Mouse (Mus musculus): Measurements from ENCODE around the gene Cnr2. TPM values are rescaled to one million over a fixed set of nuclear protein-coding genes. Genes with fewer than 3 reads are reported as not detected.

Gene Cnr2
- polyA plus RNA-seq, 1 experiment from 2014 or later = 0.29 TPM

DNA sequence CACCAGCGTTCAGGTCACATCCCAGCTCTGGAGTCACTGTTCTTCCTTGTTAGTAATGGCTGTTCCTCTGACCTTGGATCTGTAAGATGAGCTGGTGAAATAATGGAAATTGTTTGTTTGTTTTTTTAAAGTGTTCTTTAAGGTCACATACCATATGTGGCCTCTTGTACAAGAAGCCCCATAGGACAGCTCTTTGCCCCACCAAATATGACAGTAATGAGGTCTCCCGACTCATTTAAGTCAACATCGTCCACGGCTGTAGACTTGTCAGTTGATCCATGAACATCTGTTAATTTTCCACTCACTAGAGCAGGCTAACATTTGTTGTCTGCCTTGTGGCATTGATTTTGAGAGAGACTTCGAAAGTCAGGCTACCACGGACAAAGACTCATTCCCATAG is 16.2 kb upstream of the Cnr2 start:
- Histone ChIP-seq H3K27me3 (replicated peaks) (no peaks in the 10 kb centered on the region), H3K4me3 (no peak overlapping the region), H3K4me2 (no peak overlapping the region), H3K4me1 (peaks cover 41% of the 10 kb centered on the region), H3K9ac (no peak overlapping the region), H3K9me3 (no peaks in the 10 kb centered on the region), H3K27ac (replicated peaks) (no peak overlapping the region), H3K36me3 (no peaks in the 10 kb centered on the region)
- ATAC-seq (ENCODE audit: extremely low read depth, insufficient number of reproducible peaks, low FRiP score, low TSS enrichment) = no peak
- 78% methylated on average over 6 of the region's 6 CpGs for WGBS

DNA sequence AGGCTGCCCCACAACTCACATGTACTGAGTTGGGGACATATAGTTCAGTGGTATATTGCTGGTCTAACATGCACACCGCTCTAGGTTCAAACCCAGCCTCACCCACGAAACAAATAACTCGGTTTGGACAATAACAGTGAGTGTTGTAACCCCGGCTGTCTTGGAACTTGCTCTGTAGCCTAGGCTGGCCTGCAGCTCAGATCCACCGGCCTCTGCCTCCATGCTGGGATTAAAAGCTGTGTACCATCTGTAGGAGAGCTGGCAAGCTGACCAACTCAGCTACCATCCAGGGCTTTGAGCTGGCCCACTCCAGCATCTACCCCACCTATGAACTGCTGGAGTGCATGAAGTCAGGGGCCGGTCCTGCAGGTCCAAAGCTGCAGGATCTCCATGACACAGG is 15.2 kb upstream of the Cnr2 start:
- peaks cover 35% of the 10 kb centered on the region for H3K4me1 ChIP-seq
- H3K4me2 ChIP-seq = no peak overlapping the region
- 86% methylated on average over 6 of the region's 6 CpGs for WGBS
- no peaks in the 10 kb centered on the region for H3K9me3 ChIP-seq
- ATAC-seq (ENCODE audit: extremely low read depth, insufficient number of reproducible peaks, low FRiP score, low TSS enrichment) = no peak
- H3K9ac ChIP-seq = no peak overlapping the region
- no peaks in the 10 kb centered on the region for H3K27me3 ChIP-seq (replicated peaks)
- no peaks in the 10 kb centered on the region for H3K36me3 ChIP-seq
- no peak overlapping the region for H3K27ac ChIP-seq (replicated peaks)
- H3K4me3 ChIP-seq = no peak overlapping the region

DNA sequence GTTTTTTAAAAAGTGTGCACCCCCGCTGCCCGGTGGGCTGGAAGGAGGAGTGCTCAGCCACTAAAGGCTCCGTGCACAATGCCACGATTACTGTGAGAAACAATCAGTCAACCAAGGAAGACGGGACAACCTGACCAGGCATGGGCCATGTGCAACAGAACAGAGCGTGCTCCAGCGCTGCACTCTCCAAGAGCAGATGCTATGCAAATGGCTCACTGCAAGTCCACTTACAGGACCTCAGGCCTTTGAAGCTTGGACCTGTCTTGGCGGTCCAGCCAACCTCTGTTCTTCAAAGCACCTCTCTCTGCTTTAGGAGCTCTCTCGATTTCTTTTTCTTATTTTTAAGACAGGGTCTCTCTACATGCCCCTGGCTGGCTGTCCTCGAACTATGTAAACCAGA is 14.6 kb upstream of the Cnr2 start:
- Histone ChIP-seq H3K9me3 (no peaks in the 10 kb centered on the region), H3K4me3 (no peak overlapping the region), H3K27ac (replicated peaks) (no peak overlapping the region), H3K36me3 (no peaks in the 10 kb centered on the region), H3K27me3 (replicated peaks) (no peaks in the 10 kb centered on the region), H3K9ac (no peak overlapping the region), H3K4me2 (no peak overlapping the region), H3K4me1 (peaks cover 29% of the 10 kb centered on the region)
- ATAC-seq (ENCODE audit: extremely low read depth, insufficient number of reproducible peaks, low FRiP score, low TSS enrichment) = no peak
- WGBS = 79% methylated on average over 10 of the region's 10 CpGs

DNA sequence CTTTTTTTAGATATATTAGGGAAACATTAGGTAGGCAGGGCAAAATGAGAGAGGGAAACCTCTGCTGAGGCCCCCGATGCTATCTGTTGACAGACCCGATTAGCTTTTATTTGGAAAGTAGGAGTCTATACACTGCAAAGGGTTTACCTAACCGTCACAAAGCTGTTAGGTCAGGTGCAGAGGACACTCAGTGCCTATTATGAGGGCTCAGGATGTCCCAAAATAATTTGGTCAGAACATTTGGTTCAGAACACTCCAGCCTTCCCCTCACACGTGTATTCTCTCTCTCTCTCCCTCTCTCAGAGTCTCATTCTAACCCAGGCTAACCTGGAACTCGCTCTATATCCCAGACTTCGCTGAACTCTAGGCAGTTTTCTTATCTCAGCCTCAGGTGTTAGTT is 13.2 kb upstream of the Cnr2 start:
- Histone ChIP-seq H3K4me3 (no peak overlapping the region), H3K27ac (replicated peaks) (no peak overlapping the region), H3K9ac (no peak overlapping the region), H3K36me3 (no peaks in the 10 kb centered on the region), H3K27me3 (replicated peaks) (no peaks in the 10 kb centered on the region), H3K4me1 (peaks cover 15% of the 10 kb centered on the region), H3K4me2 (no peak overlapping the region), H3K9me3 (no peaks in the 10 kb centered on the region)
- 69% methylated on average over 6 of the region's 6 CpGs for WGBS
- ATAC-seq (ENCODE audit: extremely low read depth, insufficient number of reproducible peaks, low FRiP score, low TSS enrichment) = no peak

DNA sequence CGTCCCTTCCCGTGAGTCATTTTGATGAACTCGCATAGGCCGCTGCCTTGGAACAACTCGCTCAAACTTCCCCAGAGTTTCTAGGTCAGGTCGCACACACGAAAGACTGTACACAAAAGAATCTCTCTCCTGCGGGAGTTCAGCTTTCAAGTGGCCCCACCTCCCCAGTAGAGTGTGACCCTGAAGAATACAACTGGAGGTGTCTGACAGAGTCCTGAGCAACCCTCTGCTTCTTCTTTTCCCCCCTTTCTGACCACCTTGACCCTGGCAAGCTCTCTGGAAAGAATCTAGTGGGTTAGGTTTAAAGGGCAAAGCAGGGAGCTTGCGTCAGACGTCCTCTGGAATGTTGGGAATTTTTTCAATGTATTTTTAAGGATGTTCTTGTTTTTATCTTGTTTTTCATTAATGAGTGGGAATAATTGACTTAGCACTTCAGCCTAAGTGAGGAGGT is 11.8 kb upstream of the Cnr2 start:
- 36% methylated on average over 10 of the region's 10 CpGs for WGBS
- Histone ChIP-seq H3K27me3 (replicated peaks) (no peaks in the 10 kb centered on the region), H3K36me3 (no peaks in the 10 kb centered on the region), H3K9ac (0 out of 2 replicates have a peak overlapping the region, but pooled peaks have one; percentile 8), H3K4me3 (no peak overlapping the region), H3K4me1 (peaks cover 13% of the 10 kb centered on the region), H3K9me3 (no peaks in the 10 kb centered on the region), H3K27ac (replicated peaks) (peak overlapping the region; percentile 21; the same call in 1 of the 2 replicates), H3K4me2 (no peak overlapping the region)
- no peak for ATAC-seq (ENCODE audit: extremely low read depth, insufficient number of reproducible peaks, low FRiP score, low TSS enrichment)

DNA sequence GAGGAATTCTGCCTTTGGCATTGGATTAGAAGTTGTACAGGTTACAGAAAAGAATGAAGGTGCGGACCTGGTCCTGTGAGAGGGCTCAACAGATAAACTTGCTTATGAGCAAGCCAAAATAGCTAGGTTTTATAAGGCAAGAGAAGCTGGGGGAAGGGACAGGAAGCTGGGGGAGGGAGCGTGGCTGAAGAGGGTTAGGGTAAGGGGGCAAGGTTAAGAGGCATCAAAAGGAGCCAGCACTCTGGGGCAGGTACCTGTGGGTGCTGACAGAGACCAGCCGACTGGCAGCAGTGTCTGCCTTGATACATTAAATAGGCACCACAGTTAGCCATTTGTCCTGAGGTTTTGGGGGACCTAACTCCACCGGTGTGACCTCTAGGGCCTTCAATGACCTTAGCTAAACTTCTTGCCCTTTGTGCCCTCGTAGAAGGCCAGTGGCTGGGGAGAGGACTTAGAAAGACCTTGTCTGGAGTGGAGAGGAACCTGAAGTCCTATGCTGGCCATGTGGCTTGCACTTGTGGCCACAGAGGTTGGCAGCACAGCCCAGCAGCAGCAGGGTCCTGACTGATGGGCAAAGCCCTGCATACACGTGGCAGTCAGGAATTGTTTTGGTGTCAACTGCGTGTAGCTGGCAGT is 11.2 kb upstream of the Cnr2 start:
- Histone ChIP-seq H3K4me2 (no peak overlapping the region), H3K27ac (replicated peaks) (no peak overlapping the region), H3K27me3 (replicated peaks) (no peaks in the 10 kb centered on the region), H3K4me1 (peaks cover 13% of the 10 kb centered on the region), H3K4me3 (no peak overlapping the region), H3K9ac (0 out of 2 replicates have a peak overlapping the region, but pooled peaks have one; percentile 8), H3K36me3 (no peaks in the 10 kb centered on the region), H3K9me3 (no peaks in the 10 kb centered on the region)
- ATAC-seq (ENCODE audit: extremely low read depth, insufficient number of reproducible peaks, low FRiP score, low TSS enrichment) = no peak
- 47% methylated on average over 7 of the region's 7 CpGs for WGBS

DNA sequence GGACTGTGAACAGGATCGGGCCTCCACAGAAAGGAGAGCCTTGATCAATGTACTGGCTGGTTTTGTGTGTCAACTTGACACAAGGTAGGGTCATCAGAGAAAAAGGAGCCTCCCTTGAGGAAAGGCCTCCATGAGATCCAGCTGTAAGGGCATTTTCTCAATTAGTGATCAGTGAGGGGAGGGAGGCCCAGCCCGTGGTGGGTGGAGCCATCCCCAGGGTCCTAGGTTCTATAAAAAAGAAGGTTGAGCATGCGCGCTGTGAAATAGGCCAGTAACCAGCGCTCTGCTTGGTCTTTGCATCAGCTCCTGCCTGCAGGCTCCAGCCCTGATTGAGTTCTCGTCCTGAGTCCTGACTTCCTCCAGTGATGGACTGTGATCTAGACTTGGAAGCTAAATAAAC is 10.7 kb upstream of the Cnr2 start:
- Histone ChIP-seq H3K9me3 (no peaks in the 10 kb centered on the region), H3K4me3 (no peak overlapping the region), H3K4me1 (peaks cover 13% of the 10 kb centered on the region), H3K4me2 (no peak overlapping the region), H3K27me3 (replicated peaks) (no peaks in the 10 kb centered on the region), H3K36me3 (no peaks in the 10 kb centered on the region), H3K9ac (no peak overlapping the region), H3K27ac (replicated peaks) (no peak overlapping the region)
- 73% methylated on average over 6 of the region's 6 CpGs for WGBS
- ATAC-seq (ENCODE audit: extremely low read depth, insufficient number of reproducible peaks, low FRiP score, low TSS enrichment) = no peak

DNA sequence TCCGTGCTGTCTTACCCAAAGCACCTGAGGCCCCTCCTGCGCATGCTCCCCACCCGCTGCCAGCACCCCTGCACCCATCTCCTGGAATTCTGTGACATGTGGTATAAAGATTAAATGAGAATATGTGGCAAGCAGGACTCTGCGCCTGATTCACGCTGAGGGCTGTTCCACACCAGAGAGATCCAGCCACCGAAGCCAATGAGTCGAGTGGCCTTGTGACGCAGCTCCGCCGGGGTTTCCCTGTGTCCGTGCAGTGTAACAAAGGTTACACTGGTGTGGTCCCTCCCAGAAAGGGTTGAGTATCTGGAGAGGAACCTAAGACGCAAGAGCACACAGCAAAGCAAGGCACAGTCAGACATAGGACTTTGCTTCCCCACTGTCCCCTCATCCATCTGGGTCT is 9.5 kb upstream of the Cnr2 start:
- Histone ChIP-seq H3K4me3 (no peak overlapping the region), H3K9me3 (no peaks in the 10 kb centered on the region), H3K27me3 (replicated peaks) (no peaks in the 10 kb centered on the region), H3K9ac (no peak overlapping the region), H3K4me1 (peaks cover 13% of the 10 kb centered on the region), H3K27ac (replicated peaks) (no peak overlapping the region), H3K36me3 (no peaks in the 10 kb centered on the region), H3K4me2 (no peak overlapping the region)
- ATAC-seq (ENCODE audit: extremely low read depth, insufficient number of reproducible peaks, low FRiP score, low TSS enrichment) = no peak
- 87% methylated on average over 12 of the region's 12 CpGs for WGBS

DNA sequence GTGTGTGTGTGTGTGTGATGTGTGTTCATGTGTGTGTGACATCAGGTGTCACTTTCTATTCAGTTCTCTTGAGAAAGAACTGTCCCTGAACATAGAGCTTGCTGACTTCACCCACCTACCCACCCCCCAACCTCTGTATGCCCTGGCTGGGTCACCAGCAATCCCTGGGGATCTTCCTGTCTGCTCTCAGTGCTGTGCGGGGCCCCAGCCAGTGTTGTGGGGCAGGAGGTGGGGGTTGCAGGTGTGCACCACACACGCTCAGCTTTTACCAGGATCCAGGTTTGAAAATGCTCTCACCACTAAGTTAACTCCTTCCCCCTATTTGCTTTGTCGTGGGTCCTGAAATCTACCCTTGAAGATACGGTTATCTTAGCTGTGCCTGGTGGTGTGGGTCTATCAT is 9.0 kb upstream of the Cnr2 start:
- ATAC-seq (ENCODE audit: extremely low read depth, insufficient number of reproducible peaks, low FRiP score, low TSS enrichment) = no peak
- Histone ChIP-seq H3K27ac (replicated peaks) (no peak overlapping the region), H3K36me3 (no peaks in the 10 kb centered on the region), H3K9ac (no peak overlapping the region), H3K27me3 (replicated peaks) (no peaks in the 10 kb centered on the region), H3K4me3 (no peak overlapping the region), H3K4me1 (peaks cover 13% of the 10 kb centered on the region), H3K9me3 (no peaks in the 10 kb centered on the region), H3K4me2 (no peak overlapping the region)
- 60% methylated on average over 4 of the region's 4 CpGs for WGBS

DNA sequence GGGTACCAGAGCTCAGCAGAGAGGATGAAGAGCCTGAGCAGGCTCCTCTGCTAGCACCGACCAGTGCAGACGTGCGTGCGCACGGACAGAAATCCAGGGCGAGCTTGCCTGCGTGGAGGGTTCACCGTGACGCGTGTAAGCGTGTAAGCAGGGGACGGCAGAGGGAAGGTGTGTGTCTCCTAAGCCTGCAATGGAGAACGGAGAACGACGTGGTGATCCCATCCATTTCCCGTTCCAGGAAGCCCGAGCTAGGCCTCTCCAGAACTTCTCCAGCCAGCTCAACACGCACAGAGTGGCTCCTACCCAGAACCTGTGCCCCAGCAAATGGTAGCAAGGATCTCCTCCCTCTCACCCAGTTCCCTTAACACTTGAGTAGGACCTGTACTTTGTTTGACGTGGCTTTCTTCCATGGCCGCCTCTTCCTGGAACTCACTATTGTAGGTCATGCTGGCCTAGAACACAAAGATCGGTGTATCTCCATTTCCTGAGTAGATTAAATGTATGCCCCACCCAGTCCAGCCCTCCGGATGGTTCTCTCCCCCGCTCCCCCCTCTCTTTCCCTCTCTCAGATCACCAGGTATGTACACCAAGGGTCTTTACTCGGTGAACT is 6.6 kb upstream of the Cnr2 start:
- no peak for ATAC-seq (ENCODE audit: extremely low read depth, insufficient number of reproducible peaks, low FRiP score, low TSS enrichment)
- Histone ChIP-seq H3K36me3 (no peaks in the 10 kb centered on the region), H3K27me3 (replicated peaks) (no peaks in the 10 kb centered on the region), H3K4me3 (no peak overlapping the region), H3K27ac (replicated peaks) (no peak overlapping the region), H3K9ac (no peak overlapping the region), H3K9me3 (no peaks in the 10 kb centered on the region), H3K4me1 (peaks cover 8% of the 10 kb centered on the region), H3K4me2 (no peak overlapping the region)
- 84% methylated on average over 24 of the region's 24 CpGs for WGBS

DNA sequence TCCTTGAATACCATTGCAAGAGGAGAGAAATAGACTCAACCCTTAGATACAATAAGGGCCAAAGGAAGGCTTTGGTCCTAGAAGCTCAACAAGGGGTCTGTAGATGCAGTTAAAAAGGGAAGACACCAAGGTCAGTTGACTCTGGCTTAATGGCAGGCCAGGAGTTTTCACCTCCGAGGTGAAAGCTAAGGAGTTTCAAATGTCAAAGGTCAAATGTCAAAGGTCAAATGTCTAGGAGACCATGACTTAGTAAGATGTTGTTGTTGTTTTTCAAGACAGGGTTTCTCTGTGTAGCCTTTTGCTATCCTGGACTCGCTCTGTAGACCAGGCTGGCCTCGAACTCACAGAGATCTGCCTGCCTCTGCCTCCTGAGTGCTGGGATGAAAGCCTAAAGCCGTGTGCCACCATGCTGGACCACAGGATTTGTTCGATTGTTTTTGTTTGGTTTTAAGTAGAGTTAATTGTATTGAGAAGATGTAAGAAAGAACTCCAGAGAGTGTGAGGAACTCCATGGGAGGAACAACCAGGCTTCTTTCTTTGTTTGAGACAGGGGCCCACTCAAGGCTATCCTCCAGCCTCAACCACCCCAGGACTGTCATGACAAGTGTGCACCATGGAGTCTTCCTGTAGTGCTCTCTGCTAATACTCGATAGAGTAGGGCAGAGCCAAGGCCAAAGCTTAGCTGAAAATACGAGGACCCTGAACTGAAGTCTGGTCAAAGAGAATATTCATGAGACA is 5.9 kb upstream of the Cnr2 start:
- Histone ChIP-seq H3K4me1 (peaks cover under 1% of the 10 kb centered on the region; the same call in 1 of the 2 replicates), H3K9me3 (no peaks in the 10 kb centered on the region)
- 69% methylated on average over 7 of the region's 7 CpGs for WGBS

More for the DNA sequence above, 5.9 kb upstream of the Cnr2 start:
- Histone ChIP-seq H3K27ac (replicated peaks) (no peak overlapping the region), H3K4me2 (no peak overlapping the region), H3K4me3 (no peak overlapping the region), H3K9ac (no peak overlapping the region), H3K36me3 (no peaks in the 10 kb centered on the region), H3K27me3 (replicated peaks) (no peaks in the 10 kb centered on the region)
- no peak for ATAC-seq (ENCODE audit: extremely low read depth, insufficient number of reproducible peaks, low FRiP score, low TSS enrichment)

Measured in heart, embryonic 13.5 days (tissue).